Mouse (Mus musculus) left cerebral cortex, postnatal 36 days (tissue): Measurements from ENCODE around the gene Tspan14. TPM values are rescaled to one million over a fixed set of nuclear protein-coding genes. Genes with fewer than 3 reads are reported as not detected.

Experiments
- DNase-seq, 2 experiments: peaks; one replicate each; pipeline ENCODE4 v3.0.0; 2021 to 2022; ENCODE audit warnings: low spot score in 2 of 2, mixed read lengths in 1 of 2
- intact Hi-C: fragments of 180-260 bp; cut with DNase I; formaldehyde crosslinking; loops from one replicate; pipeline ENCODE4 v1.15.1; 2025
- total RNA-seq, 2 experiments: library from RNA; stranded (reverse); gene quantifications; 2 replicates each; pipeline ENCODE4 v1.2.3; 2021

Tspan14 gene
- 10 to 100 TPM; 54.2 to 56.6 TPM for total RNA-seq

GRCm38 (mm10) chr14:40966392-40966861 lies at the start of gene Tspan14:
Gene Tspan14, minus strand, starts transcription at chr14:40966807.
- DNase-seq = no peak
- intact Hi-C loops = loop anchor here (5.0 kb wide), 1 partner anchor 46 kb away; the partner anchor contains the start of gene Fam213a

DNA sequence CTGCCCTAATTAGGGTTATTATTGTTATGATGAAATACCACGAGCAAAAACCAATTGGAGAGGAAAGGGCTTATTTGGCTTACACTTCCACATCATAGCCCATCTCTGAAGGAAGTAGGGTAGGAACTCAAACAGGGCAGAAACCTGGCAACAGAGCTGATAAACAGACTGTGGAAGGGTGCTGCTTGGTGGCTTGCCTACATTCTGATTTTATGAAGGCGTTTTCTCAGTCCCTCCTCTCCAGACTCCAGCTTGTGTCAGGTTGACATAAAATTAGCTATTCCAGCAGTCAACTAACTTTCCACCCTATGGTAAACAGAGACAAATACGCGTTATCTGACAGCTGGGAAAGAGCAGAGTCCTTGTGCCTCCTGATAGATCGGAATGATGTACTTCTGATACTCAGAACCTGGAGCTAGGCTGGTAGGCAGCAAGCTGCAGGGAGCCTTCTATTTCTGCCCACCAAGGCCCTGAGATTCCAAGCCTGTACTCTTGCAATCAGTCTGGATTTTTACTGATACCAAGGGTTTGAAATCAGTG lies 48.2 kb upstream of the Tspan14 start:
- DNase-seq = peak in 1 of 2 experiments; percentile 19
- intact Hi-C loops = loop anchor here (5.0 kb wide), 1 partner anchor 47 kb away; the partner anchor contains the start of gene Tspan14

DNA sequence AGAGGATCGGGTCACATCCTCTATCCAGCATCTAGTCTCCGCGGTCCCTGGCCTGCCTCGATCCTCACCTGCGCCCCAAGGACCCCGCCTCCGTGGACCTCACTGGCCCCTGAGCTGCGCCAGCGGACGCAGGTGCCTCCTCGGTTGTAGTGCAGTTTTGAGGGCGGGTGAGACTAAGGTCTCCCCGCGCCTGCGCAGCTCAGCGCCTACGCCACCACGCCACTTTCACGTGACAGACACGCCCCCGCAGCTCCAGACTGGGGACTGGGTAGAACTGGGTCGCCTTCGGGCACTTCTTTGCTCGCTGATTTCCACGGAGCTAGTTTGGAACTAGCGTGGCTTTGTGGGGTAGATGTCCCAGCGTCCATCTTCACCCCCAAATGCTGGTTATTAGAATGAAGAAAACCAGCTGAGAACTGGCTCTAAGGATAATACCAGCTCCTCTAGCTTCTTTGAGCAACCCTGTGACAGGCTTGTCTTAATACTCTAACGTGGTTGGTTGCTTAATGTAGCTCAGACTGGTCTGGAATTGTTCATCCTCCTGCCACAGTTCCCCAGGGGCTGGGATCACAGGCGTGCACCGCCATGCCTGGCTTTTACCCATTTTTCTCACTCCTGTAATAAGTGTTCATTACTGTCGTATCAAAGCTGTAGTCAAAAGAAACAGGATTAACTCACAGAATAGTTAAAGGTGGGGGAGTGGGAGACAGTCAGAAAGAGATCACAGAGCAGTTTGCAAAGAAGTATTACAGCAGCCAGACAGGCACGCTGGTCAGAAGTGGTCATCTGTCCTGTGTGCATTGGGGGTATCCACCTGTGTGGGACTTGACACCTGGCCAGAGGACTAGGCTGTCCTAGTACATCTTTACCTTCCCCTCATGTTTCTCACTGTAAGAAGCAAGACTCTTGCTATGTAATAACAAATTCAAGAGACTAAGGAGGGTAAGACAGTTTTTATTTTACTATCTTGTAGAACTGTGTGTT lies 47.3 kb upstream of the Tspan14 start, which contains the start of gene Fam213a:
TSS of gene Fam213a (minus strand) at position 159 of the 984 bp plus-strand sequence.
- DNase-seq = peak; percentile 93 to 95
- intact Hi-C loops = loop anchor here (5.0 kb wide), 1 partner anchor 47 kb away; the partner anchor contains the start of gene Tspan14

GRCm38 (mm10) chr14:41013143-41013542 lies 46.5 kb upstream of the Tspan14 start:
- DNase-seq = no peak
- intact Hi-C loops = loop anchor here (5.0 kb wide), 1 partner anchor 46 kb away; the partner anchor contains the start of gene Tspan14

DNA sequence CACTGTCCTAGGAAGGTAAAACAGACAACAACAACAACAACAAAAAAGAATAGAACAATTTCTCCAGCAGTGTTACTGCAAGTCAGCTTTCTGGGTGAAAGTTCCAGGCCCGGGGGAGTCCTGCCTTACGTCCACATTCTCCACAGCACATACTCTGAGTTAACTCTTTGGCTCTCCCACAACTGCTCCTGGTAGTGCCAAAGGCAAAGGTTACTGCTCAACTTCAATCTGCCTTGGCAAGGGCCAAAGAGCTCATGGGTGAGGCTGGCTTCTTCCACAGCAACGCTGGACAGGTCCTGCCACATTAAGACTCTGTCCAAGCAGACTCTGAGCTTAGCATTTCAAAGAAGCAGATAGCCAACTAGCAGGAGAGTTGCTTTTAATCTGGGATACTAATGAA lies 45.3 kb upstream of the Tspan14 start:
- intact Hi-C loops = loop anchor here (5.0 kb wide), 1 partner anchor 45 kb away; the partner anchor contains the start of gene Tspan14
- no peak for DNase-seq

- intact Hi-C loops = no loop called here
- no peak for DNase-seq
Observed at GRCm38 (mm10) chr14:41008138-41008537, 41.5 kb upstream of the Tspan14 start.

DNA sequence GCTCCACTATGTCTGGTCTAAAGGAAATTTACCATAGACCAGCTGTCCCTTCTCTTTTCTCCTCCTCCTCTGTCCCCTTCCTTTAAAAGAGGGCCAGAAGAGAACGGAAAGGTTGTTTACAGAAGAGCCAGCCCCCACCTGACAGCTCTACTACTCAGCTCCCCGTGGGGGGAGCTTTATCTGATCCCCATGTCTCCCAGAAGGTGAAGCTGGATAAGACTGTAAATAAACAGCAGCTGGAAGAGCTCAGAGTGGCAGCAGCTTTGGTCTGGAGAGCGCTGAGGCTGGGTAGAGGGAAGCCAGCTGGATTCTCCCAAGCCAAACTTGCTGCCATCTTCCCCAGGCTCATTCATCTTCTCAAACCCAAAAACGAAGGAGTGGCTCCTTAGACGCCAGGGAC lies 41.0 kb upstream of the Tspan14 start:
- DNase-seq = no peak
- intact Hi-C loops = no loop called here

DNA sequence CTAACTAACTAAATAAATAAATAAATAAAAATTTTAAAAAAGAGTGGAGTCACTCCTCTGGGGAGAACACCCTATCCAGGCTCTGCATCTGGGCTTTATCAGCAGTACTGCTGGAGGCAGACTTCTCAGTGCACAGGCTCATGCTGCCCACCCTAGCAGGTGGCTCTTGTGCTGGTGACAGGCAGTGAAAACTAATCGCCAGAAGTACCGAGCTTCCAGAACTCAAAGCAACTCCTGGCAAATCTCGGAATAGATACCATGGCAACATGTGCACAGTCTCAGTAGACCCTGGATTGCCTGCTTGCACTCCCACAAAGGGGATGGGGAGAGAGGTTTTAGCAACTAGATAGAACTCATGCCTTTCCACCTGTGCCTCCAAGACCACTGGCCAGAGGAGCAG lies 40.3 kb upstream of the Tspan14 start:
- DNase-seq = peak in 1 of 2 experiments; percentile 9
- intact Hi-C loops = no loop called here

- intact Hi-C loops = no loop called here
- DNase-seq = no peak
Observed at GRCm38 (mm10) chr14:41006263-41006662, 39.7 kb upstream of the Tspan14 start.

DNA sequence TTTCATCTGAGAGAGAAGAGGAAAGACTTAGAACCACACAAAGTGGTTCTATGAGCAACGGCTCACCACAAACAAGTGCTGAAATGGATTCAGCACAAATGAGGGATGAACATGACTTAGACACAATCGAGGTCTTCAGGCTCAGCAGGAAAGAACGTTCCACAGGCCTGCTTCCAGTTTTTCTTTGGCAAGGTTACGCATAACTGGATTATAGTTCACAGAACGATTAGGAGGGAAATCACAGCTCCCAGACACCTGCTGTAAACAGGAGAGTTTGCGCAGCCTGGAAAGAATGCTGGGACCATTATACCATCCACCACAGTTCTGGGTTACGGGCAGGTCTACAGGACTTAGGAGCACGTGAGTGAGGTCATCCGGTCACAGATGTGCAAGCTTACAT lies 39.1 kb upstream of the Tspan14 start:
- DNase-seq = no peak
- intact Hi-C loops = no loop called here

- DNase-seq = no peak
- intact Hi-C loops = no loop called here
Observed at GRCm38 (mm10) chr14:41004201-41005141, 37.9 kb upstream of the Tspan14 start.

DNA sequence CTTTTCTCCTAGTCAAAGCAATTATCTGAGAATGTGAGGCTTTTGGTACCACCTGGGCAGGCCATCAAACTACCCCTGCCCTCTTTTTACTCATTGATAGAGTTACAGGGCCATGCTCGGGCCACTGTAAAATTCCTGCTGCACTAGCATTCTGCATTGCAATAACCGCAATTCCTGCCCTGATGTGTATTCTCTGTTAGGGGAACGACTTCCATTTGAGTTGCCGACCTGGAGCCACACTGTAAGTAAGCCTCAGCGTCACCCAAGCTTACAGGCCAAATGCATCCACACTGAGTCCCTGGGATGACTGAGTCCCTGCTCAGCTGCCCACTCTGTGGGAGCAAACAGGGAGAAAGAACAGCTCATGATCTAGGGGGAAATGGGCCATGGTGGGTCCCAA lies 35.0 kb upstream of the Tspan14 start:
- no peak for DNase-seq
- intact Hi-C loops = no loop called here

DNA sequence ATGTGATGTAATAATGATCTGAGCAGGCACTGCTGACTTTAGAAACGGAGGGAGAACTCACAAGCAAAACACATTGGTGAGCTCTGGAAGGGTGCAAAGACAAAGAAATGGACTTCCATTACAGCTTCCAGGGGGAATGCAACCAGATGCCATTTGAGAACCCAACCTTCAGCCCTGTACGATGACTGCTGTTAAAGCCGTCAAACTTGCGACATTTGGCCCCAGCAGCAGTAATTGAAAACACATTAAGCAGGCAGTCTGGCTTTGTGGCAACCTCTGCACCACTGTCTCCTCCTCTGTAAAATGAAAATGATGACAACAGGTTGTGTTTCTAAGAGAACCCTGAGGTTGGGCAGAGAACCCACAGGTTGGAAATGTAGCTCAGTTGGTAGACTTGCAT lies 34.2 kb upstream of the Tspan14 start:
- DNase-seq = no peak
- intact Hi-C loops = no loop called here

GRCm38 (mm10) chr14:40999904-41000645 lies 33.5 kb upstream of the Tspan14 start:
- intact Hi-C loops = no loop called here
- DNase-seq = no peak

DNA sequence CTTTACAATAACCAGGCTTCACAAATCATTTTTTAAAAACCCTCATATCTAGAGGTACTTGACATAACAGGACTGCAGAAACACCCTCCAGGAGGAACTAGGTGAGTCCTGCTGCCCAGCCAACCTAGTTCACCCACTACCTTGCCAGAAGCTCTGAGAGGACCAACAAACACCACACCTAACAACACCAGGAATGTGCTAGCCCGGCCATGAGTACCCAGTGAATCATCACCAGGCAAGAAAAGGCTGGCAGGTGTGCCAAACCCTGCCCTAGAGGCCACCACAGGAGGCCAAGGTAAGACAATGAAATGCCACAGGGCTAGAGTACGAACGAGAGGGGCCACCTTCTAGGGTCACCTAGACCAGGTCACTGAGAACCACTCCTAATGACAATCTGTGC lies 29.6 kb upstream of the Tspan14 start:
- DNase-seq = no peak

DNA sequence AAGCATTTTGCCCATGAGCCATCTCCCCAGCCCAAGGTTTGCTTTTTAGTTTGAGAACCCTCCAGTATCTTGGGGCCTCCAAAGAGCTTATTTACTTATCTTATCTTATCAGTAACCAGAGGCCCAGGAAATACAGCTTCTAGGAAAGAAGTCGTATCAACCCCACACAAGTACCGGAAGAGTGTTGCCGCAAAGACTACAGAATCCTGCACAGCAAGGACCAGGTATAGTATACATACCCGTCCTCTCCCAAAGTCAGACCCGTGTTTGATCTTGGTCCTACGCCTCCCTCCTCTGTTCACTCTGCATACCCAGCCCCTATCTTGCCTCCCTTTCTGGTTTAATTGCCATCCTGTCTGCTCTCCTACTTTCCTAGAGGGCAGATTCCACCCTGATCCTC lies 25.9 kb upstream of the Tspan14 start:
- intact Hi-C loops = no loop called here
- DNase-seq = no peak

More for the DNA sequence above, 29.6 kb upstream of the Tspan14 start:
- intact Hi-C loops = no loop called here

DNA sequence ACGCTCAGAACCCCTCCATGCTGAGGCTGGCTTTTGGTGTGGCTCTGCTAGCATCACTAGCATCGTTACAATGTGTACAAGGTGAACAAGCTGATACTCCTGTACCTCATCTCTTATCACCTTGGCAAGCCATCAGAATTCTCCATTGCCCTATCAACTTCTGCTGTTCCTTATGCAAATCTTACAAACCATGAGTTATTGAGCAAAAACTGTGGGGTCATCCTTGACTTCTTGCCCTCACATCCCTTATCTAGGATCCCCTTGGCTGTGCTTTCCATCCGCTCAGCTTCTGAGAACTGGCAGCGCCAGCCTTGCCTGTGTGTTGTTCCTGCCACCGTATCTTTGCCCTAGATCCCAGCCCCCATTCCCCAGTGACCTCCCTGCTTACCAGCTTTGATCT lies 22.2 kb upstream of the Tspan14 start:
- DNase-seq = no peak
- intact Hi-C loops = no loop called here

GRCm38 (mm10) chr14:40987184-40987583 lies 20.6 kb upstream of the Tspan14 start:
- intact Hi-C loops = no loop called here
- no peak for DNase-seq

GRCm38 (mm10) chr14:40985635-40986034 lies 19.0 kb upstream of the Tspan14 start:
- intact Hi-C loops = no loop called here

More at GRCm38 (mm10) chr14:40985635-40986034, 19.0 kb upstream of the Tspan14 start:
- DNase-seq = no peak
